26 mouse cellular contexts compared by ENCODE assay signal in genomic region chr4:135309726-135310125, GRCm38 (mm10). TPM values are rescaled to one million over a fixed set of nuclear protein-coding genes. Genes with fewer than 3 reads are reported as not detected.
DNase-seq lines count a peak whose midpoint lies in the region; ATAC-seq and TF ChIP-seq lines count a peak whose summit lies in the region.
"Had no signal": no experiment of that assay in that cellular context is flagged by ENCODE, and none has a peak within 500 bp of the region (broad histone marks: within the 10 kb centered on the region; RNA-seq: fewer than 3 reads in every experiment).

No protein-coding gene starts in this region.

- H3K9ac ChIP-seq in embryonic facial prominence, embryonic 12.5 days: no peak overlapping the region
- peak overlapping the region; percentile 59 for H3K9ac ChIP-seq in heart, embryonic 13.5 days
- no peak overlapping the region for H3K9ac ChIP-seq in hindbrain, embryonic 12.5 days
- H3K9ac ChIP-seq: limb, embryonic 12.5 days; liver, embryonic 15.5 days; lung, embryonic 14.5 days; midbrain, embryonic 15.5 days; neural tube, embryonic 15.5 days; stomach, embryonic 15.5 days had no signal

- H3K36me3 ChIP-seq in embryonic facial prominence, embryonic 12.5 days: peaks cover 2% of the 10 kb centered on the region
- peaks cover 7% of the 10 kb centered on the region for H3K36me3 ChIP-seq in embryonic facial prominence, embryonic 10.5 days (replicated peaks)
- H3K36me3 ChIP-seq in heart, embryonic 13.5 days: peaks cover 1% of the 10 kb centered on the region
- H3K36me3 ChIP-seq in hindbrain, embryonic 10.5 days: peaks cover 6% of the 10 kb centered on the region
- H3K36me3 ChIP-seq in hindbrain, embryonic 12.5 days: peaks cover 5% of the 10 kb centered on the region
- H3K36me3 ChIP-seq: stomach, embryonic 15.5 days had no signal

- H3K4me3 ChIP-seq in embryonic facial prominence, embryonic 12.5 days: no peak overlapping the region
- no peak overlapping the region for H3K4me3 ChIP-seq in embryonic facial prominence, embryonic 10.5 days
- H3K4me3 ChIP-seq in heart, embryonic 13.5 days: no peak overlapping the region
- H3K4me3 ChIP-seq in hindbrain, embryonic 10.5 days: no peak overlapping the region
- no peak overlapping the region for H3K4me3 ChIP-seq in hindbrain, embryonic 12.5 days
- no peak overlapping the region for H3K4me3 ChIP-seq in gastrocnemius, adult 2 months
- H3K4me3 ChIP-seq: limb, embryonic 12.5 days; liver, embryonic 15.5 days; midbrain, embryonic 10.5 days; midbrain, embryonic 15.5 days; neural tube, embryonic 15.5 days; stomach, embryonic 15.5 days had no signal

- WGBS in embryonic facial prominence, embryonic 12.5 days: 43% methylated on average over 5 of the region's 5 CpGs
- WGBS in embryonic facial prominence, embryonic 10.5 days: 58% methylated on average over 5 of the region's 5 CpGs
- WGBS in heart, embryonic 13.5 days: 42% methylated on average over 5 of the region's 5 CpGs
- WGBS in hindbrain, embryonic 10.5 days: 70% methylated on average over 5 of the region's 5 CpGs
- 67% methylated on average over 5 of the region's 5 CpGs for WGBS in hindbrain, embryonic 12.5 days

- peaks cover 25% of the 10 kb centered on the region for H3K4me1 ChIP-seq in embryonic facial prominence, embryonic 12.5 days
- H3K4me1 ChIP-seq in embryonic facial prominence, embryonic 10.5 days: peaks cover 46% of the 10 kb centered on the region
- peaks cover 79% of the 10 kb centered on the region for H3K4me1 ChIP-seq in heart, embryonic 13.5 days
- H3K4me1 ChIP-seq in hindbrain, embryonic 10.5 days (replicated peaks): peaks cover 40% of the 10 kb centered on the region
- peaks cover 25% of the 10 kb centered on the region for H3K4me1 ChIP-seq in hindbrain, embryonic 12.5 days
- H3K4me1 ChIP-seq: midbrain, embryonic 15.5 days had no signal

- H3K4me2 ChIP-seq in embryonic facial prominence, embryonic 12.5 days (replicated peaks): no peak overlapping the region
- H3K4me2 ChIP-seq in heart, embryonic 13.5 days: 0 out of 2 replicates have a peak overlapping the region, but pooled peaks have one; percentile 4
- H3K4me2 ChIP-seq in hindbrain, embryonic 12.5 days (replicated peaks): no peak overlapping the region
- H3K4me2 ChIP-seq: limb, embryonic 12.5 days; liver, embryonic 15.5 days; lung, embryonic 14.5 days; midbrain, embryonic 15.5 days; neural tube, embryonic 15.5 days; stomach, embryonic 15.5 days had no signal

- intact Hi-C loops in gastrocnemius, adult 2 months (cut with DNase I): loop anchor here (5.0 to 10.0 kb wide), 2 partner anchors 37 to 365 kb away; partner anchors contain the start of gene Clic4

- no peak for DNase-seq in embryonic facial prominence, embryonic 10.5 days (ENCODE audit: low spot score)
- no peak for DNase-seq in heart, adult 11 months
- DNase-seq in hindbrain, embryonic 10.5 days (ENCODE audit: low spot score): no peak
- DNase-seq in R1 (ENCODE audit: low read depth, low spot score): peak; percentile 79
- no peak for DNase-seq in gastrocnemius, adult 2 months
- DNase-seq: adrenal gland, adult 8-10 months; cerebellum, adult 8-10 months; cerebellum, postnatal 25 days; gastrocnemius, postnatal 25 days; lung, embryonic 14.5 days; lung, postnatal 14 days; retina, postnatal 1 day; right cerebral cortex, postnatal 25 days; thymus, postnatal 14 days had no signal

- H3K27me3 ChIP-seq in embryonic facial prominence, embryonic 12.5 days: no peaks in the 10 kb centered on the region; the same call in 1 of the 2 replicates
- no peaks in the 10 kb centered on the region for H3K27me3 ChIP-seq in embryonic facial prominence, embryonic 10.5 days (replicated peaks; ENCODE audit: low read depth, poor library complexity, severe bottlenecking)
- H3K27me3 ChIP-seq in heart, embryonic 13.5 days (replicated peaks): no peaks in the 10 kb centered on the region
- no peaks in the 10 kb centered on the region for H3K27me3 ChIP-seq in hindbrain, embryonic 10.5 days (ENCODE audit: insufficient read depth, poor library complexity, severe bottlenecking)
- no peaks in the 10 kb centered on the region for H3K27me3 ChIP-seq in hindbrain, embryonic 12.5 days
- H3K27me3 ChIP-seq: CH12.LX; limb, embryonic 12.5 days; liver, embryonic 15.5 days; midbrain, embryonic 15.5 days; neural tube, embryonic 15.5 days; stomach, embryonic 15.5 days had no signal

- no peak for TF ChIP-seq CTCF in gastrocnemius, adult 2 months (IDR thresholded peaks at IDR 0.05)

- H3K27ac ChIP-seq in embryonic facial prominence, embryonic 12.5 days: 0 out of 2 replicates have a peak overlapping the region, but pooled peaks have one; percentile 17
- H3K27ac ChIP-seq in embryonic facial prominence, embryonic 10.5 days (replicated peaks): no peak overlapping the region; the same call in 1 of the 2 replicates
- H3K27ac ChIP-seq in heart, embryonic 13.5 days (replicated peaks): peak overlapping the region; percentile 81
- peak overlapping the region; percentile 29; the same call in 1 of the 2 replicates for H3K27ac ChIP-seq in hindbrain, embryonic 10.5 days
- no peak overlapping the region for H3K27ac ChIP-seq in hindbrain, embryonic 12.5 days
- no peak overlapping the region for H3K27ac ChIP-seq in gastrocnemius, adult 2 months
- H3K27ac ChIP-seq: limb, embryonic 12.5 days; liver, embryonic 15.5 days; midbrain, embryonic 10.5 days; midbrain, embryonic 15.5 days; neural tube, embryonic 15.5 days; stomach, embryonic 15.5 days had no signal

- no peak for ATAC-seq in embryonic facial prominence, embryonic 12.5 days (ENCODE audit: insufficient number of reproducible peaks, insufficient read depth, low FRiP score, low TSS enrichment)
- no peak for ATAC-seq in heart, embryonic 13.5 days (ENCODE audit: extremely low read depth, insufficient number of reproducible peaks, low FRiP score, low TSS enrichment)
- ATAC-seq in hindbrain, embryonic 12.5 days (ENCODE audit: low FRiP score): no peak
- ATAC-seq: forebrain, embryonic 14.5 days; hindbrain, embryonic 16.5 days; midbrain, embryonic 15.5 days had no signal

- H3K9me3 ChIP-seq in embryonic facial prominence, embryonic 12.5 days: no peaks in the 10 kb centered on the region
- no peaks in the 10 kb centered on the region for H3K9me3 ChIP-seq in embryonic facial prominence, embryonic 10.5 days
- no peaks in the 10 kb centered on the region for H3K9me3 ChIP-seq in heart, embryonic 13.5 days
- H3K9me3 ChIP-seq in hindbrain, embryonic 10.5 days: 0 out of 2 replicates have a peak, but pooled peaks cover under 1% of the 10 kb centered on the region
- H3K9me3 ChIP-seq in hindbrain, embryonic 12.5 days (replicated peaks): no peaks in the 10 kb centered on the region
- H3K9me3 ChIP-seq: limb, embryonic 12.5 days; liver, embryonic 15.5 days; midbrain, embryonic 10.5 days; midbrain, embryonic 15.5 days; neural tube, embryonic 15.5 days; stomach, embryonic 15.5 days had no signal

RNA-seq across cellular contexts. Expression of gene Clic4, which starts 37.1 kb away (rescaled TPM):
- 171 and 176 TPM in 2 replicates for polyA plus RNA-seq in embryonic facial prominence, embryonic 12.5 days (2016; fragmentation: Nextera tagmentation; extraction: Ambion mirVana)
- polyA plus RNA-seq in embryonic facial prominence, embryonic 10.5 days (2016; fragmentation: Nextera tagmentation; extraction: Ambion mirVana): 207 and 211 TPM in 2 replicates
- polyA plus RNA-seq in heart, embryonic 13.5 days (2015; fragmentation: Nextera tagmentation; extraction: Ambion mirVana): 202 and 213 TPM in 2 replicates
- 184 and 220 TPM in 2 replicates for polyA plus RNA-seq in hindbrain, embryonic 10.5 days (2016; fragmentation: Nextera tagmentation; extraction: Ambion mirVana)
- polyA plus RNA-seq in hindbrain, embryonic 12.5 days (2016; fragmentation: Nextera tagmentation; extraction: Ambion mirVana): 159 TPM in 2 replicates
- total RNA-seq in gastrocnemius, adult 2 months (2021): 10 to 100 TPM; 16.9 to 33.9 TPM

RNA-seq across cellular contexts. Expression of gene Srrm1, which starts 43.4 kb away (rescaled TPM):
- polyA plus RNA-seq in embryonic facial prominence, embryonic 12.5 days (2016; fragmentation: Nextera tagmentation; extraction: Ambion mirVana): 257 and 276 TPM in 2 replicates
- polyA plus RNA-seq in embryonic facial prominence, embryonic 10.5 days (2016; fragmentation: Nextera tagmentation; extraction: Ambion mirVana): 240 and 247 TPM in 2 replicates
- polyA plus RNA-seq in heart, embryonic 13.5 days (2015; fragmentation: Nextera tagmentation; extraction: Ambion mirVana): 141 and 146 TPM in 2 replicates
- 219 and 225 TPM in 2 replicates for polyA plus RNA-seq in hindbrain, embryonic 10.5 days (2016; fragmentation: Nextera tagmentation; extraction: Ambion mirVana)
- 238 and 258 TPM in 2 replicates for polyA plus RNA-seq in hindbrain, embryonic 12.5 days (2016; fragmentation: Nextera tagmentation; extraction: Ambion mirVana)
- 10 to 100 TPM; 68.8 to 71.7 TPM for total RNA-seq in gastrocnemius, adult 2 months (2021)

Comparison
In these comparisons a context has a peak if more than half of its experiments do, and no peak if none do; other contexts are left out.
1. H3K27ac ChIP-seq: peak in embryonic facial prominence, embryonic 12.5 days (single experiment), heart, embryonic 13.5 days (single experiment) and hindbrain, embryonic 10.5 days (single experiment); none in embryonic facial prominence, embryonic 10.5 days (single experiment), hindbrain, embryonic 12.5 days (single experiment) and gastrocnemius, adult 2 months (single experiment).